Mouse (Mus musculus) megakaryocyte-erythroid progenitor cell, adult 5-6 weeks (primary cell): ENCODE measurements around the gene Nckap5l. TPM values are rescaled to one million over a fixed set of nuclear protein-coding genes. Genes with fewer than 3 reads are reported as not detected.
A peak's percentile ranks its signal among the peaks of the same experiment; 100 is the strongest.

Experiments used
- ATAC-seq: replicated peaks from 2 replicates; pipeline ENCODE4 v1.8.0; 2016; ENCODE audit warnings: mild to moderate bottlenecking, inconsistent platforms; ENCODE audit not compliant: severe bottlenecking, poor library complexity, low FRiP score, low TSS enrichment
- total RNA-seq, 2 experiments: library from RNA; stranded (forward) in 1 of 2; stranded (reverse) in 1 of 2; fragments of 200-1000, 215-1000 nt in 1 of 2; fragments of >200 nt in 1 of 2; fragmentation: Nextera tagmentation in 1 of 2; gene quantifications; 2 replicates each; pipeline ENCODE4 v1.2.3; 2014 to 2017

Nckap5l gene
- total RNA-seq (2014; fragmentation: Nextera tagmentation), result 1.6 and 16.0 TPM in 2 replicates
- total RNA-seq (2017), result 0.52 and 7.4 TPM in 2 replicates

DNA sequence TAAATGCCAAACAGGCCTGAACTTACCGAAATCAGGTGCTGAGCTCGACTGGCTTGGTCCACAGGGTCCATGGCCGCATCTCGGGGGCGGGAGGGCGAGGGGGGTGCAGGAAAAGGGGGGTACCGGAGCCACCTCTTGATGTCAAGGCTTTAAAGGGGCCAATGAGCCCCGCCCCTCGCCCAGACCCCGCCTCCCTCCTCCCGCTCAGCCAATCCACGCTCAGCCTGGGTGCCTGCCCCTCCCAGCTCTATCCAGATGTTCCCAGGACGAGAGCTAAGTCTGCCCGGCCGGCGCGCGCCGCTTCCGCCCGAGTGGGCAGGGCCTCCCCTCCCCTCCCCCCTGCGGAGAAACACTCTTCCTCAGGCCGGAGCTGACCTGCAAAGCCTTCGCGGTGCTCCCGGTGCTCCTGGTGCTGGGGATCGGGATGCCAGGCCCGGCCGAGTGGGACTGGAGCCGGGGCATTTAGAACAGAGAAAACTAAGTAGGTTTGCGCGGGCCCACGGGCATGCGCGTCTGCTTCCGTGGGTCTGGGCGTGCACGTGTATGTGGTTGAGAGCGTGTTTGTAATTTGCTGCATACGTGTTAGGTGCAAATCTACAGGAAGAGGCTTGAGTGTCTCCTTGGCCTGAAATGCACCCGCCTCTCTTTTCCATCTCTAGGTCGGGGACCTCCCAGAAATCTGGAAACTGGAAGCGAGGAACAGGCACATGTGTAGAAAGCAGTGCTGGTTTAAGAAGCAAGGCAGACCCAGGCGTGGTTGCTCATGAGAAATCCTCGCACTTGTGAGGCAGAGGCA is at the start of gene Nckap5l:
TSS of gene Nckap5l (minus strand) at position 143 of the 796 bp plus-strand sequence.
- peak; percentile 99 for ATAC-seq

DNA sequence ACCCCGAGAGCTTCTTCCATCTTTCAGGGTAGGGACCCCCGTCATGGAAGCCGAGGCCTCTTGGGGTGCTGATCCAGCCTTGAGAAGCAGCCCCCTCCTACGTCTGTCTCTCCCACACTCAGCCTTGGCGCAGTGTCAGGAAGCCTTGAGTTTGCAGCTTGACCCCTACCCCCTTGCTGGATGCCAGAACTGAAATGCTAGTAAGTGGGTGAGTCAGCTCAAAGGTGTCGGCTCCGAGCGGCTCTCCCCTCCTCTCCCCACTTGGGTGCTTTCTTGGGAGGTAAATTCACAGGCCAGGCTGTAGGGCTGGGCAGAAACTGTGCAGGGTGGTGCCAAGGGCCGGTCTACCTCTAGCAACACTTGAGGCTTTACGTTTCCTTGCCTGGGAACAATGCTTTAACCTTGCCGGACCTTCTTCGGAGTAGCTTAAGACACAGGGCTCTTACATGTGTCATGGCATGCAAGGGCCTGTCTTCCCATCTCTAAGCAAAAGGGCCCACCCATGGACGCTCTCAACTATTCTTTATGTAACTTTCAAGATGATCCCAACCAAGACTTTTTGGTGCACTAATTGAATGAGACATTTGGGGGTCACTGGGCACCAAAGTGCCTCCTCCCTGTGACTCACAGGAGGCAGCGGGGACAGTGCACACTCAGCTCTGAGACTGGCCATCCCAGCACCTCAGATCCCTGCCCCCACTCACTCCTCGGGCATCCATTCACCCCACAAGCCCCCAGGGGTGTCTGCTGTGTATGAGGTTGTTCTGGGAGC is 48.0 kb upstream of the Nckap5l start:
- ATAC-seq, result no peak

GRCm38 (mm10) chr15:99503256-99503655 is 45.7 kb upstream of the Nckap5l start:
- no peak for ATAC-seq

DNA sequence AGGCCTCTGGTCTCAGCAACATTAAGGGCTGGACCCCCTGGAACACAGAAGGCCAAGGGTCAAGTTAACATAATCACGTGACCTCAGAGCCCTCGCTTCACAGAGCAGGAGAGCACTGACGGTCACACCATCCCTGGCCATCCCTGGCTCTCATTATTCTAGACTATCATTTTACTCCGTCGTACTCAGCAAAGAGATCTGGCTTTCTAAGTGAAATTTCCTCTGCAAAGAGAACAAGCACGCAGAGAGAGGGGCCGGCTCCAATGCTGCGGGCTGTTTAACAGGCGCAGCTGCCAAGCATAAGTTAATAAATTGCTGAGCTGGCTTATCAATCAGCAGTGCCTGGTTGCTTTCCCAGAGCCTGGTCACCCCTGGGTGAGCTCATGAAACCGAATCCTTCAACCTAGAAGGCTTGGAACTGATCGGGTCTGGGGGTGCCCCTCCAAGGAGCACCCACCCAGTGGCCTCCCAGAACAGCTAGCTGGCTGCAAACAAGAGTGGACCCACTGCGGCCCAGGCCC is 44.8 kb upstream of the Nckap5l start:
- ATAC-seq, result no peak

DNA sequence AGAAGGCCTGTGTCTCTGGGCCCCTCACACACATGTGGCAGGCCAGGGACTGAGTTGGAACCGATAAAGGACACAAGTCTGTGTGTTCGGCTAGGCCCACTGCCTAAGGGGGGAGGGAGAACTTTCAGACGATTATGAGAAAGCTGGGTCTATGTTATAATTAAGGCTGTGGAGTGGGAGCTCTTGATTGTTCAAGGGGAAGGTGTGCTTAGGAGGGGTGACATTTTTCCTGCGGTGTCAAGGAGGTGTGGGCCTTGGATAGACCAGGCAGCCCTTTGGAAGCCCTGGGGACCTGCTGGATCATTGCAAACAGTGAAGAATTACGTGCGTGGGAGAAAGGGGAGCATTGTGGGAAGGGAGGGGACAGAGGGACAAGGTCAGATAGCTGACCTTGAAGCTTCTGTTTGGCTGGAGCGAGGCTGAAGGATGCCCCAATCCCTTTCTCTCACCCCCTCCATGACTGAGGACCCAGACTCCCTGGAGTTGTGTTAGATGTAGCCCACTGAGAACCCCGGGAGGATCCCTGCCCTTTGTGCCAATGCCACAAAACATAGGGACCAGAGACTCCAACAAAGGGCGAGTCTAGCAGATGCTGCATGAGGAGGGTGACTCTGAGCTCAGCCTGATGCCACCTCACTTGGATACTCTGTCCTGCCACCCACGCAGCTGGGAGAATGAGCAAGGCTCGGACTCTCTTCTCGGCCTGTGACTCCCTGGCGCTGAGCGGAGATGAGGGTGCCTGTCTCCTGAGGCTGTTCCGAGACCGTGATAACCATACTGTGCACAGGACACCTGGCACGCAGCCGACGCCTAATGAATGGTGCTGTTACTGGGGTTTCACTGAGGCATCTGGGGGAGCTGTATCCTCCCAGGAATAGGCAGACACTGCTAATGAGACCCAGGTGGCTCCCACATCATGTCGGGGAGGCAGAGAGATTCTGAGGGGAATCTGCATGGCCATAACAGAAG is 44.0 kb upstream of the Nckap5l start:
- no peak for ATAC-seq

DNA sequence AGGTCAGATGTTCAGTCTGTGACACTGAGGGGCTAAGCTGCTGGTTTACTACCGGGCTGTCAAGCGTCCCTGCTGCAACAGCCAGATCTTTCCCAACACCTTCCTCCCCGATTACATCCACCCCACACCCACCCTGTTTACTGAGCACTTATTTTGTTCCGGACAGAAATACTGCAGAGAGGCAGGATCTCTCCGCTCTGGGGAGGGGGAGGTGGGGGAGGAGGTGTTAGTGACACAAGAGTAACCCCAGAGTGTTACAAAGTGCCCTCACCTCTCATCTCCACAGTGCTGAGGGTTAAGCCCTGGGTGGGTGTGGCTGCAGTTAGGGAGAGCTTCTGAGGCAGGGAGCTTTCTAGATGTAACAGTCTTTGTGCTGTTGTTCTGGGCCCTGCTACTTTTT is 42.8 kb upstream of the Nckap5l start:
- ATAC-seq, result no peak

DNA sequence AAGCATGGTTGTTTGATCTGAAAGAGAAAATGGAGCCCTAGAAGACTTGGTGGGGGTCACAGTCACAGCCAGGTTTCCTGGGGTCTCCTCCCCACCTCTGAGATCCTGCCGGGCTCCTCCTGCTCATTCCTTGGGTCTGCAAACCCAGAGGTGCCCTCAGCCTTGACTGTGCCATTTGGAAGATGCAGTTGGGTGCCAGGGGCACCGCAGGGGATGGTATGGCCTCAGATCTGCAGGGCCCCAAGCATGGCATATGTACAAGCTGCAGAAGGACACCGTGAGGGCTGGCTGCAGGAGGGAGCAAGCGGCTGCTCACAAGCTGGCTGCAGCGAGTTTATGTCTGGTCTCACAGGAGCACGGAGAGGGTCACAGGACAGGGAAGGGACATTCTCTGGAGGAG is 42.2 kb upstream of the Nckap5l start:
- ATAC-seq, result no peak

DNA sequence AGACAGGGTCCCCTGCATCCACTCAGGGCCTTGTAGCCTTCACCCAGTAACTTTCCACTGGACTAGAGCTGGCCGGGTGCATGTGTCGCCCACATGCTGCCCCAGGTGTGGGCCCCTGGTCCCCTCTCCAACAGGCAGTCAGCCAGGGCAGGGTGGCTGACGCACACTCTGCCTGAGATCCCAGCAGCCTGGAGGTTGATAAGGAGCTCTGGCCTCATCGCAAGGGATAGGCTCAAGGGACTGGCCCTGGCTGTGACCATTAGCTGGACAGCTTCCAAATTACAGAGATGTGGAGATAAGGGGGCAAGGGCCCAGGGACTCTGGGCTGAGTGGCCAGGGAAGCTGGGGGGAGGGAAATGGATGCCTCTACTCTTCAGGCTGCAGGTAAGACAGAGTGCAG is 41.2 kb upstream of the Nckap5l start:
- ATAC-seq, result no peak

GRCm38 (mm10) chr15:99498356-99498755 is 40.8 kb upstream of the Nckap5l start:
- ATAC-seq, result no peak

DNA sequence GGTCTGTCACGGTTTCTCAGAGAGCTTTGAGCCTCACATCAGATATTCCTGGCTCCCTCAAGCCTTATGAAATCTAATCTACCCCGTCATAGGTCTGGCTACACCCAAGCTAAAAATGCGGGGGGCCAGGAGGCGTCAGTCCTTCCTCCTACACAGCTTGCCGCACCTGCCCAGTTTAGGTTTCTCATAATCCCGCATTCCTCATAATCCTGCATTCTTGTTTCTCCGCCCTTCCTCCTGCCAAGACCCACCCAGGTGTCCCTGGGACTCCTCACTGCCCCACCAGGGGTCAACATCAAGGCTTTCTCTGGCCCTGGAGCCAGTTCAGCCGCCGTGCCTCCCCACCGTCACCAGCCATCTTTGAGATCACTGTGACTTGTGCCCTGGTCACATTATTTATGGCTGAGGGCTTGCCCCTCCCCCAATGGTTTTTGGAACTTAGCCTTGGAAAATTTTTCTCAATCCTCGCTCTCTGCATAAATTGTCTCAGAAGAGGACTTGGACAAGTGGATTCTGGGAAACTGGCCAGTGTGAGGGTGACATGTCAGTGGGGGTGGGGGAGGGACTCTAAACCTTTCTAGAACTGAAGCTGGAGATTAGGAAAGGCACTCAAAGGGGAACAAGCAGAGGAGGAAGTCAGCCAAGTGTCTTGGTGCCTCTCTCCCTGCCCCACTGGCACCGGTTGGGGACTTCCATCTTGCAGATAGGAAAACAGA is 40.1 kb upstream of the Nckap5l start:
- ATAC-seq, result no peak

GRCm38 (mm10) chr15:99497061-99497460 is 39.5 kb upstream of the Nckap5l start:
- peak; percentile 61 for ATAC-seq

DNA sequence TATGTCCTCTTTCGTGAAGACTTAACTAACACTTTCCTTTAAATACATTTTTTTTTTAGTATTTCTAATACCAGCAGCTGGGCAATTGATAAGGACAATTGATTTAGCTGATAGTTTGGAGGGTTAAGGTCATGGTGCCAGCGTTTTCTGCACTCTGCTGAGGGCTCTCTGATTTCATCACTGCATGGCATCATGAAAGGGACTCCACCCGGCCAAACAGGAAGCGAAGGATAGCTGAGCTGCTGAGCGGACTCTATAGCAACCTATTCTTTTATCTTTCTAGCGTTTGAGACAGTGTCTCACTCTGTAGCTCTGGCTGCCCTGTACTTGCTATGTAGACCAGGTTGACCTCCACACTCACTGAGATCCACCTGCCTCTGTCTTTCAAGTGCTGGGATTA is 27.2 kb upstream of the Nckap5l start:
- ATAC-seq, result no peak

DNA sequence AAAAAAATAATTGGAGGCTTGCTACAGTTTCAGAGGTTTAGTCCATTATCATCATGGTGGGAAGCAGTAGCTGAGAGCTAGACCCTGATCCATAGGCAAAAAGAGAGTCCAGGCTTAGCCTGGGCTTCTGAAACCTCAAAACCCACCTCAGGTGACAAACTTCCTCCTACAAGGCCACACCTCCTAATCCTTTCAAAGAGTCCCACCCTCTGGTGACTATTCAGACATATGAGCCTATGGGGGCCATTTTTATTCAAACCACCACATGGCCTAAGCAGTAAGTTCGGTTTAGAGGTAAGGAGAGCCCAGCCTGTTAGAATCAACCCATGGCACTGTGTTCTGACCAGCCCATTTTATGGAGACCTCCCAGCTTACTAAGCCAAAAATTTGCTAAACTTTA is 18.3 kb upstream of the Nckap5l start:
- ATAC-seq, result no peak

GRCm38 (mm10) chr15:99474576-99474926 is 17.0 kb upstream of the Nckap5l start, which contains the start of gene Bcdin3d:
Gene Bcdin3d, minus strand, starts transcription at chr15:99474730.
- ATAC-seq, result peak; percentile 78

DNA sequence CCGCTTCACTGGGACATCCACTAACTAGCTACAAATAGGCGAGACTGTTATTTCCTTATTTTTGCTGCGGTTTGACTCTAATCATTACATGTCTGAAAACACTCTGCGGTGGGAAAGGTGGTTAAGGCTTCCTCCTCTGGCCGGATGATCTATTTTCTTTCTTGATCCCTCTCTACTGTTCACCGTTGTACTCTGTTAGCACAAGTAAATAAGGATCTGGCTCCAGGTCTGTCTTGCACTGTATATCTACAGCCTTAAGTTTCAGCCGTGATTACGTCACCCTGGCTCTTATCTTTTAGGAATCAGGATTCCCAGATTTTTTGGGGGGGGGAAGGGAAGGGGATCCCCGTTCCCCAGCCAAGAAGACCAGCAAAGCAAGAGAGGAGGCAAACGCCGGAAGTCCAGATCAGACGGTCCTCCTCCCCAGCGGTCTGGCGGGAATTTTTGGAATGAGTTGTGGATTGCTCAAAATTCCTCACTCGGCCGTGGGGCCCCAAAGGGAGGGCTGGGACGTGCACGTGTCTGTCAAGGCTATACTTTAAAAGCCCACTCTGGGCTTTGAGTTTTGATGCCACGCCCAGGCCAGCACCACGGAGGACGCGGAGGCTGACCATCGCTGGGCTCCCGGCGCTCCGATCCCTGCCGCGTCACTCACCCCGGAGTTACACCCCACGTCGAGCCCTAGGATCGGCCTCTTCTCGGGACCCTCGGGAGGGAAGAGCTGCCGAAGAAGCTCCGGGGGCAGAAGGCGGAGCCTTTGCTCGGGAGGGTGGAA is 16.4 kb upstream of the Nckap5l start:
- peak; percentile 47 for ATAC-seq

DNA sequence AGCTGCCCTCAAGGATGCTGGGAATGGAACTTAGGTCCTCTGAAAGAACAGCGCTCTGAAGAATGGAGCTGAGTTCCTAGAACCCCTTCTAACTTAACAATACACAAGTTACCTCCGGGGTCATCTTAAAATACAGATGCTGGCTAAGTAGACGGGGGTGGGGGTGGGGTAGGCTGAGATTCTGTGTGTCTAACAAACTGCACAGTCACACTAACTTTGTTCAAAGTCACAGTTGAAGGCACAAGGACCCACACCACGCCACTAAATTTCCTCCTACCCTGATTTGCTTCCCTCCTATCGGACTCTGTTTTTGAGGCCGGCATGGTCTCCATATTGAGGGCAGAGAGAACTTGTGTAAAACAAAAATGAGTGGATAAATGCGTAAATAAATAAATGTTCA is 15.4 kb upstream of the Nckap5l start:
- no peak for ATAC-seq

DNA sequence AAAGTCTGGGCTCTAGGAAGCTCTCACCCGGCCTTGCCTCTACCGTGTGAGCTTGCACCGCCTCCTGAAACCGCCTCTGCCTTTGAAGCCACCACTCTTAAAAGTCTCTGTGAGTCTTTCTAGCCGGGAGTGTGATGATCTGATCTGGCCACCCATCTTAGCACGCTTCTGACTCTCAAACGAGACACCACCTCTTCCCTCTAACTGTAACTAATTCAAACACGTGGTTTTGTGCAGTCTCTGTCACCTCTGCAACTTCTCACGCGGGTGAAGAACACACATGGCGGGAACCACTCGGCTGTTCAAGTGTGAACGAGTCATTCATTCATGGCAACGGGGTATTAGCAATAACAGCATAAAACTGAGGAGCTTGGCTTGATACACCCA is 14.1 kb upstream of the Nckap5l start:
- ATAC-seq, result no peak

DNA sequence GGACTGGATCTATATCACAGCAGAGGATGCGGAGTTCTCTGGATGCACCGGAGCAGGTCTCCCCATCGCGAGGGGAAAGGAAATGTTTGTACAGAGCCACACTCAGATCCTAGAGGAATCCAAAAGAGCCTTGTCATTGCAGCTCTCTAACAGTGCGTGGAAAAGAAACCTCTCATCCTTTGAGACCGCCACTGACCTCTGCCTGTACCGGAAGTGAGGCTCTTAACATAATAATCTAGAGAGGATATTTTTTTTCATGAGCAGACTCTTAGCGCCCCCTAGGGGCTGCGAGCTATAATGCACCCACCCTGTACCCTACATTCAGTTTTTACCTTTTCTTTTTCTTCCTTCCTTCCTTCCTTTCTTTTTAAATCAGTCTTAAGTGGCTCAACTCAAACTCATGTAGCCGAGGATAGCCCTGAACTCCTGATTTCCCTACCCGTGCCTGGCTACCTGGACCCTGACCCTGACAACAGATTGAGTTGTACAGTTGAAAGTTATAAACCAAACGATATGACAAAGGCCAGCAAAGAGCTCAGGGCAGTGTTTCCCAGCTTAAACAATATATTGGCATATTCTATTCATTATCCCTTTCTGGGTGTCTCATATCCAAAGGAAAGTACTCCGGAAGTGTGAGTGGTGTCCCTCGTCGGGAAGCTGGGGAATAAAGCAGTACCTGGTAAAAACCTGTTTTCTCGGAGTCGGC is 13.6 kb upstream of the Nckap5l start:
- ATAC-seq, result no peak
